Mouse (Mus musculus) lung, postnatal 14 days (tissue): Measurements from ENCODE around the gene Carf.
"Not testable (repeated sequence)": the region's sequence is repeated elsewhere in the genome, so short reads cannot be mapped to it uniquely, and the experiment has no call there.

Source experiments
- DNase-seq: peaks from one replicate; pipeline ENCODE4 v3.0.0; 2021

Gene Carf

GRCm38 (mm10) chr1:60098024-60098781 lies at the start of gene Carf, which contains the start of gene Wdr12:
TSS of gene Carf (plus strand) at chr1:60098247.
TSS of gene Wdr12 (minus strand) at chr1:60098645.
- DNase-seq, result peak; percentile 97

DNA sequence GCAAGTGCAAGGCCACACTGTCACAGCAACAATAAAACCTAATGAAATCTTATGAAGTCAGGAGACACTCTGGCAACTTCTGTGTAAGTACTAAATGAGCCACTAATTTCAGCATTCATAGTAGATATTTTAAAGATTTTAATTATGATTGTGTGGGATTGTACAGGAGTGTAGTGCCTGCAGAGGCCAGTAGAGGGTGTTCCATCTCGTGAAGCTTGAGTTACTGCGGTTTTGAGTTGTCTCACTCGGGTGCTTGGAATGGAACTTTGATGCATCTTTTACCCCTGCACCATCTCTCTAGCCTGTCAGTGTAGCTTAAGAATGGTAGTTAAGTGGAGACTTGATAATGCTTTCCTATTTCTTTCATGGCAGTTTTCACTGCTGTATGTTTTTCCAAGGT lies 43.4 kb upstream of the Carf start:
- no peak for DNase-seq

DNA sequence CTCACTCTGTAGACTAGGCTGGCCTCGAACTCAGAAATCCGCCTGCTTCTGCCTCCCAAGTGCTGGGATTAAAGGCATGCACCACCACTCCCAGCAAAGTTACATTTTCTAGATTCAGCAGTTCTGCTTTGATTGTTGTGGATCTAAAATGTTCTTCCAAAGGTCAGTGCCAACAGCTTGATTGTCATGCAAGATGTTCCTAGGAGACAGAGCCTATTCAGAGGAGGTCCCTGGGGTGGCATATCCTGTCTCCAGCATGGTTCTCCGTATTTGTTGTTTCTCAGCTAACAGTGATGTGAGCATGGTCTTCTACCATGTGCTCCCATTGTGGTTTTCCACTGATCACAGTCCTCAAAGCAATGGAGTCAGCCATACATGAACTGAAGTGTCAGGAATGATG lies 41.7 kb upstream of the Carf start:
- DNase-seq, result no peak

DNA sequence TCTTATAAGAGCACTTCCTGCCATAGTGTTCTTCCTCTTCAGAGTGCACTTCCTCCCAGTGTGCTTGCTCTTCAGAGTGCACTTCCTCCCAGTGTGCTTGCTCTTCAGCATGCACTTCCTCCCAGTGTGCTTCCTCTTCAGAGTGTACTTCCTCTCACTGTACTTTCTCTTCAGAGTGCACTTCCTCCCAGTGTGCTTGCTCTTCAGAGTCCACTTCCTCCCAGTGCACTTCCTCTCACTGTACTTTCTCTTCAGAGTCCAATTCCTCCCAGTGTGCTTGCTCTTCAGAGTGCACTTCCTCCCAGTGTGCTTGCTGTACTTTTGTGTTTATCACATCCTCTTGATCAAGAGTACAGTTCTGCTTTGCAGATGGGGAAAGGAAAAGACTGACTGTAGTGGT lies 27.3 kb upstream of the Carf start:
- DNase-seq, result not testable (repeated sequence)

GRCm38 (mm10) chr1:60074935-60075334 lies 23.1 kb upstream of the Carf start:
- DNase-seq, result no peak

DNA sequence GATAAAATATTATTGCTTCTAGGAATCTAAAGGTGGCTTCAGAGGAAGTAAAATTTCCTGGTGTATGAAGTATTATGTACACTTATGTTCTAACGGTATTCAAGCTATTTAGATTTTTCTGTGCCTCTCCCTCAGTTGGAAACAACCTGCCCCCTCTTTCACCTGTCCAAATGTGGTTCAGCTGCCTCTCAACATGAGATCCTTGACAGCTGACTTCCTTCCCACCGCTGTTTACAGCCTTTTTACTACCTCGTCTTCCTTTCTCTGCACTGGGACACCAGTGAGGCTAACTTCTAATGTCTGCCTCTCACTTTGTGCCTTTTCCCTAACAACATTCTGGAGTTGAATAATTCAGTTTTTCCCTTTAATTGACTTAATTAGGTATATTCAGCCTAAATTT lies 22.5 kb upstream of the Carf start:
- no peak for DNase-seq

GRCm38 (mm10) chr1:60076411-60076810 lies 21.6 kb upstream of the Carf start:
- no peak for DNase-seq

DNA sequence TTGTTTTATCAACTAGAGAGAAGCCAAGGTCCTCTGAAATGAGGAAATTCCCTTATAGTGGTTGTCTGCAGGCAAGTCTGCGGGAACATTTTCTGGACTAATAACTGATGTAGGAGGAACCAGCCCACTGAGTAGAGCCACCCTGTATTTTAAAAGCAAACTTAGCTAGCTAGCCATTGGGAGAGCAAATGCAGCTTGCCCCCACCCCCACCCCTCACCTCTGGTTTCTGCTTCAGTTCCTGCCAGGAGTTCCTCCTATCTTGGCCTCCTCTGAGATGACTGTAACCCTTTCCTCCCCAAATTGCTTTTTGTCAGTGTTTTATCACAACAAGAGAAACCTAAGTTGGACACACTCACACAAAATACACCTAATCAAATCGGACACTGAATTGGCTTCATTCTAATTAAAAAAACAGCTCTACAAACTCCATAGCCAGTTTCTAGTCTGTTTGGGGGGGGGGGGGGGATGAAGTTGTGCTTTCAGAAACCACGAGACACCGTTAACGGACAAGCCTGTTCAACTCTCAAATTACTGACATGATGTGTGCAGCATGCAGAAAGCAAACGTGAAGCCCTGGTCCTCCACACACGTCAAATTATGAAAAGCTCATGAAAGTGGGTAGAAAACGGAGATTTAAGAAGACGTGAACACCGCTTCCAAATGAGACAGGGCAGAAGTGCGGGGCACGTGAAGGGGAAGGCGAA lies 1.3 kb upstream of the Carf start:
- DNase-seq, result no peak

DNA sequence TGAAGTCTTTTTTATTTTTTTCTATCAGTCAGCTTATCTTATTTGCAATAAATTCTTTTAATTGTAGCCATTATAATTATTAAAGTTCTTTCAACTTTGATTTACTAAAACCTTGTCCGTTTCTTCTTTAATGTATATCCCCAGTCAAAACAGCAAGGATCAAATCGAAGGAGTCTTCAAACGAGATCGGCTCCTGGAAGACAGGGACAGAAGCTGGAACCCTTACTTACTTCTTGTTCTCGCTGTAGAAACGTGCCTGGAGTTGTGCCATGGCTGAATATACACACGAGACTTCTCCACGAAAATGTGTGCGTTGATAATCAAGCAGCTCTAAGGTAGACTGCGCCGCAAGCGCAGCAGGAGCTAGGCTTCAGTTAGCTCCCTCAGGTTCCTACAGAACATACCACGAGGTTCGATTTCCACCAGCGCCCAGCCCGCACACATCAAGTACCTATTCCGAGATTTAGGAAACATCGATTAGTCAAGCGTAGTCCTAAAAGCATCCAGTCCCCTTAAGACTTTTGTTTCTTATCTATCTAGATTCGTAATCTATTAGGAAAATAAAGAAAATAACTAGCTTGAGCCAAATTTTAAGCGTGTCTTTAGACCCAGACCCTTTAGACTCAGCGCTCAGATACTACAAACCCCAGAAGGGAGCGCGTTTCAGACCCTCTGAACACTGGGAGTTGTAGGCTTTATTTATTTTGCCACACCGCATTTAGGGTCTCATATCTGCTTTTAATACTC lies 597 bp upstream of the Carf start:
- DNase-seq, result peak; percentile 56

GRCm38 (mm10) chr1:60098839-60099238 lies 792 bp downstream of the Carf start:
- DNase-seq, result no peak

DNA sequence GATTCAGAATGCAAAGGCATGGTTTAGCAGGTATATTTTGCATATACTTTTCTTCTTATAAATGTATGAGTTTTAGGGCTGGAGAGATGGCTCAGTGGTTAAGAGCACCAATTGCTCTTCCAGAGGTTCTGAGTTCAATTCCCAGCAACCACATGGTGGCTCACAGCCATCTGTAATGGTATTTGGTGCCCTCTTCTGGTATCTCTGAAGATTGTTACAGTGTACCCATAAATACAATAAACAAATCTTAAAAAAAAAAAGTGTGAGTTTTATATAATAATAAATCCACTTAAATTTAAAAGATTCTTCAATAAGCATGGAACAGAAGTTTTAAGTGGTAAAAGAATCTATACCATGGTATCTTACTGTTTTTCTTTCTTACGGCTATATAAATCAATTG lies 6.5 kb downstream of the Carf start:
- no peak for DNase-seq

- no peak for DNase-seq
These were observed 19.8 kb downstream of the Carf start for GRCm38 (mm10) chr1:60117721-60118455.

DNA sequence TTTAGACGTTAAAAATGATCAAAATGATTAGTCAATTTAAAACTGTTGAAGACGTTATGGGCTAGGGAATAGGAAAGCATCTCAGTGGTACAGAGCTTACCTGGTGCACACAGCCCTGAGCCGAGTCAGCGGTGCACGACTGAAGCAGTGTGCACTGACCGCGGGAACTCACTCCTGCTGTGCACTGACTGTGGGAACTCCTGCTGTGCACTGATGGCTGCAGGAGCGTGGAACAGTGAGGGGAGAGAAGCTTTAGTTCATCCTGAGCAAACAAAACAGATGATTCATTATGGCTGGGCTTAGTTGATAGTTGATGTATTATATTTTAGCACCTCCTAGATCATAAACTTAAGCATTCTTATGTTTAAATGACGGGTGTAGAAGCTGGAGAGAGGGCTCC lies 39.3 kb downstream of the Carf start:
- no peak for DNase-seq

GRCm38 (mm10) chr1:60152700-60153099 lies 54.7 kb downstream of the Carf start:
- DNase-seq, result no peak

GRCm38 (mm10) chr1:60156651-60157050 lies 58.6 kb downstream of the Carf start:
- DNase-seq, result no peak

- peak; percentile 62 for DNase-seq
These were observed 60.4 kb downstream of the Carf start for GRCm38 (mm10) chr1:60158411-60158810.

- DNase-seq, result no peak
These were observed 65.6 kb downstream of the Carf start for GRCm38 (mm10) chr1:60163676-60164075.

- DNase-seq, result no peak
These were observed 71.6 kb downstream of the Carf start for GRCm38 (mm10) chr1:60169626-60170025.

- DNase-seq, result no peak
These were observed 72.2 kb downstream of the Carf start for GRCm38 (mm10) chr1:60170251-60170650.

- no peak for DNase-seq
These were observed 75.1 kb downstream of the Carf start for GRCm38 (mm10) chr1:60173119-60173518.

DNA sequence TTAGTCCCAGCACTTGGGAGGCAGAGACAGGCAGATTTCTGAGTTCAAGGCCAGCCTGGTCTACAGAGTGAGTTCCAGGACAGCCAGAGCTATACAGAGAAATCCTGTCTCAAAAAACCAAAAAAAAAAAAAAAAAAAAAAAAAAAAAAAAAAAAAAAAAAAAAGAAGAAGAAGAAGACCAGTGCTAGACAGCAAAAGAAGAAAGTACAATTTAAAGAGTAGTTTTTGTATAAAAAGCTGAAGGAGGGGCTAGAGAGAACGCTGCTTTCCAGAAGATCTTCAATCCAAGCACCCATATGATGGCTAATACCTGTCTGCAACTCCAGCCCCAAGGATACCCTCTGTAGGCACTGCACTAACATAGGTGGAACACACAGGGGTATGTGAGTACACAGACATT lies 79.8 kb downstream of the Carf start:
- DNase-seq, result not testable (repeated sequence)

GRCm38 (mm10) chr1:60179376-60179775 lies 81.3 kb downstream of the Carf start:
- DNase-seq, result no peak
